In the genomic region with DNA sequence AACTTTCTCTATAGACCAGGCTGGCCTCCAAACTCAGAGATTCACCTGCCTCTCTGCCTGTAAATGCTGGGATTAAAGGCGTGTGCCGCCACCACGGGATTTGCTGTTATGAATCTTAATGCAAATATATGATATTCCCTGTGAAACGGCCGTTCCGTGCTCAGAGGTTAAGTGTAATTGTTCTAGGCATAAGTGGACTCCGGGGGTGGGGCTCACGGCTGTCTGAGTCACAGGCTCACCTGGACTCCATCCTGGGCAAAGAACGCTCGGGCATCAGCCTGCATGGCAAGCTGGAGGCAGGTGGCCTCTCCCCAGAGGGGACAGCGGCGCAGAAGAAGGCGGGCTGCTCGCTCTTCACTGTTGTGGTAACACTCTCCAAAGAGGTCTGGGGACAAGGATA, we compare ENCODE assay signal across 25 mouse cellular contexts. TPM values are rescaled to one million over a fixed set of nuclear protein-coding genes. Genes with fewer than 3 reads are reported as not detected.
"Had no signal": no experiment of that assay in that cellular context is flagged by ENCODE, and none has a peak within 500 bp of the region (broad histone marks: within the 10 kb centered on the region; RNA-seq: fewer than 3 reads in every experiment).

No protein-coding gene starts in this region.

- H3K4me3 ChIP-seq: kidney, embryonic 15.5 days; limb, embryonic 12.5 days; limb, embryonic 15.5 days; megakaryocyte, embryonic 14.5 days; midbrain, embryonic 10.5 days; midbrain, embryonic 13.5 days; myocyte; neural tube, embryonic 13.5 days had no signal

- H3K4me2 ChIP-seq: kidney, embryonic 15.5 days; limb, embryonic 12.5 days; limb, embryonic 15.5 days; liver, embryonic 11.5 days; lung, embryonic 14.5 days; midbrain, embryonic 13.5 days; neural tube, embryonic 13.5 days had no signal

- H3K36me3 ChIP-seq: midbrain, embryonic 10.5 days; midbrain, embryonic 13.5 days had no signal

- H3K27ac ChIP-seq: kidney, embryonic 15.5 days; limb, embryonic 12.5 days; limb, embryonic 15.5 days; liver, embryonic 14.5 days; midbrain, embryonic 10.5 days; midbrain, embryonic 13.5 days; neural tube, embryonic 13.5 days had no signal

- H3K9me3 ChIP-seq: kidney, embryonic 15.5 days; limb, embryonic 12.5 days; limb, embryonic 15.5 days; midbrain, embryonic 10.5 days; midbrain, embryonic 13.5 days; neural tube, embryonic 13.5 days had no signal

- ATAC-seq: liver, postnatal 0 days; midbrain, embryonic 13.5 days; midbrain, embryonic 16.5 days had no signal

- H3K9ac ChIP-seq: kidney, embryonic 15.5 days; limb, embryonic 12.5 days; limb, embryonic 15.5 days; liver, embryonic 14.5 days; liver, postnatal 0 days; lung, embryonic 14.5 days; midbrain, embryonic 13.5 days; neural tube, embryonic 13.5 days had no signal

- DNase-seq: kidney, adult 11 months; kidney, adult 8-10 months; kidney, postnatal 10 days; kidney, postnatal 36 days; left cerebral cortex, postnatal 4 days; liver, postnatal 0 days; lung, embryonic 14.5 days; retina, postnatal 1 day; thymus, postnatal 25 days had no signal

- H3K27me3 ChIP-seq: kidney, embryonic 15.5 days; limb, embryonic 12.5 days; limb, embryonic 15.5 days; midbrain, embryonic 13.5 days had no signal

RNA-seq across cellular contexts. Expression of gene Hrc, which starts 18.6 kb away (rescaled TPM):
- total RNA-seq: monocyte, adult 5-6 weeks; neutrophil, adult 5-6 weeks had no signal

RNA-seq across cellular contexts. Expression of gene Slc6a21, which starts 39.2 kb away (rescaled TPM):
- total RNA-seq: layer of hippocampus, postnatal 25 days; left cerebral cortex, adult 18-20 months; left cerebral cortex, postnatal 4 days; monocyte, adult 5-6 weeks; neutrophil, adult 5-6 weeks had no signal
- polyA plus RNA-seq: kidney, embryonic 15.5 days; limb, embryonic 12.5 days; limb, embryonic 15.5 days; liver, embryonic 11.5 days; liver, embryonic 14.5 days; lung, embryonic 14.5 days; midbrain, embryonic 10.5 days; midbrain, embryonic 13.5 days; midbrain, embryonic 16.5 days; myocyte; neural tube, embryonic 13.5 days; stomach, embryonic 14.5 days had no signal

RNA-seq across cellular contexts. Expression of gene Ppfia3, which starts 50.3 kb away (rescaled TPM):
- total RNA-seq: neutrophil, adult 5-6 weeks had no signal
- polyA plus RNA-seq: liver, postnatal 0 days had no signal

RNA-seq across cellular contexts. Expression of gene Lin7b, which starts 53.8 kb away (rescaled TPM):
- total RNA-seq: monocyte, adult 5-6 weeks had no signal
- polyA plus RNA-seq: liver, embryonic 11.5 days; liver, postnatal 0 days had no signal
